Mouse (Mus musculus): ENCODE results near the gene Myo16. TPM values are rescaled to one million over a fixed set of nuclear protein-coding genes. Genes with fewer than 3 reads are reported as not detected.

Gene Myo16
- total RNA-seq, 2 experiments from 2014 or later: not detected

DNA sequence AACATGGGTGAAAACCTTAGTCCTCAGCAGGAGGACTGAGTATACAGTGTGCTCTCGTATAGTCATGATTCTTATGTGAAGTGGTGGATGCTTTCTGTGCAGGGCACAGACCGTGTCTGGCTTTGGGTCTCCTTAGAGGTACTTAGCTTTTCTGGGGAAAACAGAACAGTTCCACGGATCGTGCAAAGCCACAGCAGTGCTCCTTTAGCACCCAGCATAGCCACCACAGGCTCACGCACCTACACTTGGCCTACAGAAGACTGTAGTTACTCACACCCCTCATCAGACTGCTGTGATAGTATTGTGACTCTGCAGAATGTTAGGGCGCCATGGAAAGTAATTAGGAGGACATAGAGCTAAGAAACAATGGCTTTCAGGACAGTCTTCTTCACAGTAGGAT, 346.8 kb downstream of the Myo16 start:
- no peak for ATAC-seq (replicated peaks; ENCODE audit: low FRiP score, low TSS enrichment, poor library complexity, severe bottlenecking)

DNA sequence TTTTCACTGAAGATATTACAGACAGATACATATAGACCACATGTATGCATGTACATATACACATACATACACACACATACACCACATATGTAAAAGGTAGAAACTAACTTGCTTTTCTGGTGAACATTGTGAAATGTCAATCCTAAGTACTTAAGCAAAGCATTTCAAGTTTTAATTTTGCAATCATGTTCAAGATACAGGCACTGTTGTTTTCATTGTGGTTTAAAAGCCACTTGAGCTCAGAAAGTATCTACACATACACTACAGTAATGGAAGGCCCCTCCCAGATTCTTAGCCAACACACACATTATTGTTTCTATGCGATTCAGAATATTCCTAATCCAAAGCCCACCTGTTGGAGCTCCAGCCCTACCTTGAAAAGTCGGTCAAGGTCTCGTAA, 348.0 kb downstream of the Myo16 start:
- no peak for ATAC-seq (replicated peaks; ENCODE audit: low FRiP score, low TSS enrichment, poor library complexity, severe bottlenecking)

GRCm38 (mm10) chr8:10512105-10512504, 358.4 kb downstream of the Myo16 start:
- ATAC-seq (replicated peaks; ENCODE audit: low FRiP score, low TSS enrichment, poor library complexity, severe bottlenecking): no peak

- no peak for ATAC-seq (replicated peaks; ENCODE audit: low FRiP score, low TSS enrichment, poor library complexity, severe bottlenecking)
Observed at GRCm38 (mm10) chr8:10517381-10517780, 363.7 kb downstream of the Myo16 start.

GRCm38 (mm10) chr8:10519276-10519675, 365.6 kb downstream of the Myo16 start:
- no peak for ATAC-seq (replicated peaks; ENCODE audit: low FRiP score, low TSS enrichment, poor library complexity, severe bottlenecking)

DNA sequence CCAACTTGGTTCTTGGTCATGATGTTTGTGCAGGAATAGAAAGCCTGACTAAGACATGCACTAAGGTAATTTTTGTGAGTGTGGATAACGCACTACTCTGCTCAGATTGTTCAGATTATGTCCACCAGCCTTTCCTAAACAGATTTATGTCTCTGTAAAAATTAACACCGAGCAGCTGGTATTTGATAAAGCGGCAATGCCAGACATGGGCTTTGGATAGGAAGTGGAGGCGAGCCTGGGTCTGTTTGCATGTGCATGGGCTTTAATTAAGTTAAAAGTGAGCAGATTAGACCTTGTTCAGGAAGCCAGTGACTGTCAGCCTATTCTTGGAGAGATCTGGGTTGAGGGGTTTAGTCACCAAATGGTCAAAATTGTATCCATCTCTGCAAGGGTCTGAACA, 367.8 kb downstream of the Myo16 start:
- ATAC-seq (replicated peaks; ENCODE audit: low FRiP score, low TSS enrichment, poor library complexity, severe bottlenecking): no peak

- ATAC-seq (replicated peaks; ENCODE audit: low FRiP score, low TSS enrichment, poor library complexity, severe bottlenecking): no peak
Observed at GRCm38 (mm10) chr8:10525686-10526085, 372.0 kb downstream of the Myo16 start.

DNA sequence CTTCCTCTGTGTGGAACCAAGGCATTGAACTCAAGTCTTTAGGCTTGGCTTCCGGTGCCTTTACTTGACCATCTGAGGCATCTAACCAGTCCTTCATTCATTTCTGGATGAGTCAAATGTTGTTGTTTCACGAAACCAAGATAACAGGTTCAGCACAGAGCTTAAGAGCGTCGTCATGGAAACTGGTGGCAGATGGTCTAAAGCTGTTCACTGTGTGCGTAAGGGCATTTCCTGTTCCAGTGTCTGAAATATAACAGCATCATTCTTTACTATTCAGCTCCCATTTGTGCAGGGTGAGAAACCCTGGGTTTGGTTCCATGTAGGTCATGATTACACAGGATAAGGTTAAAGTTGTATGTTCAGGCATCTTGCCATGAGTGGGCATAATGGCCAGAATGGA, 372.9 kb downstream of the Myo16 start:
- ATAC-seq (replicated peaks; ENCODE audit: low FRiP score, low TSS enrichment, poor library complexity, severe bottlenecking): no peak

DNA sequence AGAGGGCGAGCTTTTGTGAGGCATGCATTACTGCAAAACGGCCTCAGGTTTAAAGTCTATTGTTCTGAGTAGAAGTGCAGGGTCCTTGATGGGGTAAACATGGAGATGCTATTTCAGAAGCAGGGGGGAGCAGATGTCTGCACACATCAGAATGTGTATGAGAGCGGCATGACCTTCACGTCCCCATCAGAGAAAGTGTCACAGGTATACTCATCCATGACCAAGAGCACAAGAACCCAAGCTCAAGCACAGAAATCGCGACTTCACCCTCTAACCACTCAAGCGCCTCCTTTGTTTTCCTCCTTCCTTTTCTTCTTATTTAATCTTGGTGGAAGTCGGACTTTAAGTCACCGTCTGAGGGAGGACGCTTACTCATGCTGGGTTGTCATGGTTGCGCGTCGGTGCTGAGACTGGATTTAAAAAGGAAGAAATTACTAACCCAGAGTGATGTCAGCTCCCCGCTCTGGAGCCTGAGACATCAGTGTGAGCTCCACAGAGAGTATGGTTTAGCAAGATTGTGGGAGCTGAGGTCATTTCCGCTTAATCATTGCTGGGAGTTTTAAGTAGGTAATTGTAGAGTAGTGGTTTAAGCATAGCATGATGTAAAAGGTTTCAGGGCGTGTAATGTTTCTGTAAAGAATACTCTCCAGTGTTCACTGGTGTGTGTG, 381.0 kb downstream of the Myo16 start:
- ATAC-seq (replicated peaks; ENCODE audit: low FRiP score, low TSS enrichment, poor library complexity, severe bottlenecking): no peak

DNA sequence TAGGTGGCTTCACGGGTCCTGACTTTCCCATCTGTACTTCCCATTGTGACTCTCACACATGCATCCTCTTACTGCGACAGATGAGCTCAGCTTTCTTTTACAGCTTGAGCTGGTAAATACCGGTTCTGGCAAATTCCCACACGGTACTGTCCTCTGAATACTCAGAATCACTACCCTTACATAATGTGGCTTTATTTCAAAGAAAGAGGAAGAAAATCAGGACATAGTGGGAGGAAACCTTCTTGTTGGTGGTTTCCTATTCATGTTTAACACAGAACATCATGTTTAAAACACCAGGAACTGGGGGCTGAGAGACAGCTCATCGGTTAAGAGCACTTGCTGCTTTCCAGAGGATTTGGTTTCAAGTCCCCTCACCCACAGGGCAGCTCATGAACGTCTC, 384.6 kb downstream of the Myo16 start:
- no peak for ATAC-seq (replicated peaks; ENCODE audit: low FRiP score, low TSS enrichment, poor library complexity, severe bottlenecking)

DNA sequence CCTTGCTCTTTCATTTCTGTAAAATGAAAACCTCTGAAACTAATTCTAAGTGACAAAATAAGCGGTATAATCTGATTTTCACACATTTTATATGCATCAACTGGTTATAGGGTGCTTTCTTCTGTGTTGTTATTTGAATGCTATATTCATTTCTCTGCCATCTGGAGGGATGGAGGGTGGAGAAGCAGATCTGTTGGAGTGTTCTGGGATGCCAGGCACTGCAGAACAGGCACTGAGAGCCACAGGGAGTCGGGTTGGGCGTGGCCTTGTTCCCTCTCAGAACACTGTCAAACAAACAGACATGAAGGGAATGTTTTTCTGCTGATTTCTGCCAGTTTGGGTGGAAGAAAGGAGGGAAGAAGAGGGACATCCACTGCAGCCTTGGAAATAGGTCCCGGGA, 386.0 kb downstream of the Myo16 start:
- ATAC-seq (replicated peaks; ENCODE audit: low FRiP score, low TSS enrichment, poor library complexity, severe bottlenecking): no peak

- no peak for ATAC-seq (replicated peaks; ENCODE audit: low FRiP score, low TSS enrichment, poor library complexity, severe bottlenecking)
Observed at GRCm38 (mm10) chr8:10545890-10546289, 392.2 kb downstream of the Myo16 start.

GRCm38 (mm10) chr8:10546519-10546918, 392.8 kb downstream of the Myo16 start:
- ATAC-seq (replicated peaks; ENCODE audit: low FRiP score, low TSS enrichment, poor library complexity, severe bottlenecking): no peak

DNA sequence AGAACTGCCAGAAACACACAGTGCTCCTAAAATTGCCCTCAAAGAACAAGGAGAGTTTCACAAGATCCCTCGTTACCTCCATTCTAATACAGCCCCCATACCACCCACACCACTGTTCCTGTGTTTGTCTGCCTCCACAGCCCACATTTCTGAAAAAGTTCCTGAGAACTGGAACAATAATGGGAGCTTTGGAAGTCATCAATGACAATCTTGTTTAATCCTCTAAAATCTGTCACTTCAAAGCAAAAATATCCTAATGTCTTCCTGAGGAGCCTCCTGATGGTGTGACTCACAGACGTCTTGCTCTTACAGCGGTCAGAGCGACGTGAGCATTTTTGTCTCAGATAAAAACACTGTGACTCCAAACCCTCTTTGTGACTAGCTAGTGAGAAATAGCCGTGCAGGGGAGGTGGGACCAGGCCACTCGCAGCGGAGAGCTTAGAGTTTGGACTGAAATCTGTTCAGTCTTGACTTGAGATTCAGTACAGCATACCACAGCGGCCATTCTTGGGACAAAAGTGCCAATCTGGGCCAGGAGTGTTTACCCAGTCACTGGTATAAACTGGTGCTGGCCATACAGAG, 394.4 kb downstream of the Myo16 start:
- ATAC-seq (replicated peaks; ENCODE audit: low FRiP score, low TSS enrichment, poor library complexity, severe bottlenecking): no peak

DNA sequence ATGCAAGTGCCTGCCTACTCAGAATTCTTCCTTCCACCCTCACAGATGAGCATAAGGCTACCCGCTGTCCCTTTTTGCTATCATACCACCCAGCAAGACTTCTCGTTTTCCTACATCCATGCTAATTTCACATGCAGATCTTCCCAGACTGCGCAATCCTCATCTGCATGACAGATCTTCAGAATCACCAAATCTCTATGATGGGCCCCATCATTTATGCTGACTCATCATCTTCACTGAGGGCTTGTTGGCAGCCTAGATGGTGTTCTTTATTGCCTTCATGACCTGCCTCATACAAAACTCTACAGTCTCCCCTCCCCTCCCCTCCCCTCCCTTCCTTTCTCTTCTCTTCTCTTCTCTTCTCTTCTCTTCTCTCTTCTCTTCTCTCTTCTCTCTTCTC, 395.7 kb downstream of the Myo16 start:
- ATAC-seq (replicated peaks; ENCODE audit: low FRiP score, low TSS enrichment, poor library complexity, severe bottlenecking): no peak

DNA sequence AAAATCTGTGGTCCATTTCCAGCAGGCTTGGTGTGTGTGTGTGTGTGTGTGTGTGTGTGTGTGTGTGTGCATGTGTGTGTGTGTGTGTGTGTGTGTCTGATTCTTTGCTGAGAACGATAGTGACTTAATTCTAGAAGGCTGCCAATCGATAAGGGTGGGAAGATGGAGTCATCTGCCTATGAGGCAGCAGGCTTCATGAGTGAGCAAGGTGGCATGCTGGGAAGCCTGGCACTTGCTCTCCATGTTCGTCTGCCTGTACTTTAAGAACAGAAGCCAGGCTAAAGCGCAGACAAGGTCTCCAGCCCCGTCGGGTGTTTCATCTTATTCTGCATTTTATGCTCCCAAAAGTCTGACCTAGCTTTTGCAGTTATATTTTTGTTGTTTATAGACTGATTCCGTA, 404.2 kb downstream of the Myo16 start:
- ATAC-seq (replicated peaks; ENCODE audit: low FRiP score, low TSS enrichment, poor library complexity, severe bottlenecking): no peak

DNA sequence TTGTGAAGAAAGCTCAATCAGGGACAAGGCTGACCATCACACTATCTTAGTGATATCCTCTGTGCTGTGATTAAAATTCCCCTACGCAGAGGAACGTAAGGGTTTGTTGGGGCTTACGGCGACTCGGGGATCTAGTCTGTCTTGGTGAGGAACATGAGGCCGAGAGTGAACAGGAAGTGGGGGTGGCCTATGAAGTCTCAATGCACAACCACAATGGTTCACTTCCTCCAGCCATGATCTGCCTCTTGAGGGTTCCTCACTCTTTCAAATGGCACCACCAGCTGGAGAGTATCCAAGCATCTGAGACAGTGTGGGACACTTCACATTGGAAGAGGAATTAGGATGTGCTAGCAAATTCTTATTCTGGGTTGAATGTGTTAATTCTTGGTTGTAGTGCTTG, 405.8 kb downstream of the Myo16 start:
- ATAC-seq (replicated peaks; ENCODE audit: low FRiP score, low TSS enrichment, poor library complexity, severe bottlenecking): no peak

DNA sequence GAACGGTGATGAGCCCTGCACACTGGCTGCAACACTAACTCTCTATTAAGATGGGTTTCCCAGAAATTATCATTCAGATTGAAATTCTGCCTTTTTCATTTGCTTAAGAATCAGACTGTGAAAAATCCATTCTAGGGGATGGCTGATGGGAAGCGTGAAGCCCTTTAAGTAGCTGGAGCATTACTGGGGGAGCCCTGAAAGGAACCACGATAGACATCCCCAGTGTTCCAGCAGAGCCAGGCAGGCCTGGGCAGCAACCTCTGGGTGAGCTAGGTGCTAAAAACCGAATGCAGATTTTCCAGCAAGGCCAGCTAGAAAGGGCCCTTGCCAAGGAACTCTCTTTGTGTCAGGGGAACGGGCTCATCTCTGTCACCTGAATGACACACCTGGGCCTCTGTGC, 407.9 kb downstream of the Myo16 start:
- ATAC-seq (replicated peaks; ENCODE audit: low FRiP score, low TSS enrichment, poor library complexity, severe bottlenecking): no peak

DNA sequence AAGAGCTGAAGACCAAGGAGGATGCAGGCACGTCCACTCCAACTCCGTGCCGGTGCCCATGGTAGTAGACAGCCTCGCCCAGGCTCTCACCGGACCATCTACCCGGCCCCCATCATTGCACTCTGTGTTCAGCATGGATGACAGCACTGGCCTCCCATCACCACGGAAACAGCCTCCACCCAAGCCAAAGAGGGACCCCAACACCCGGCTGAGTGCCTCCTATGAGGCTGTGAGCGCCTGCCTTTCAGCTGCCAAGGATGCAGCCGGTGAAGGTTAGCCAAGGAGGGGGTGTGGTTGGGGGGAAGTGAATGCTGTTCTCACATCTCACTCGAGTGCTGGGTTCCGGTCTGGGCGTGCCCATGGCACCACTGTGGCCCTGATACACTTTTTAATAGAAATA, 408.3 kb downstream of the Myo16 start:
- no peak for ATAC-seq (replicated peaks; ENCODE audit: low FRiP score, low TSS enrichment, poor library complexity, severe bottlenecking)

DNA sequence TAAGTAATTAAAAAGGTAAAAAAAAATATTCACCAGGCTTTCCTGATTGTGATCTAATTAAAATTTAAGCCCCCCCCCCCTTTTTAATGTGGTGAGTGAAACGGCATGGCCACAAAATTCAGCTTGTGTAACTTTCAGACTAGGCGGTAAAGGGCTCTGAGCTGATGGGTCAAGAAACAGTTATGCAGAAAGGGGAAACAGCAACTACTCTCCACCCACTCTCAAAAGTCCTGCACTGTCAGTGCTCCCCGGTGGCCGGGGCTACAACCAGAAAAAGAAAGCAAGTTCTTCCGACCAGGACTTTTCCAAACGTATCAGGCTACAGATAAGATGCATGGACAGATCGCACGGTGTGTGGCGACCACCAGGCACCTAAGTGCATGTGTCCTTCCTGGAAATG, 408.9 kb downstream of the Myo16 start:
- no peak for ATAC-seq (replicated peaks; ENCODE audit: low FRiP score, low TSS enrichment, poor library complexity, severe bottlenecking)

DNA sequence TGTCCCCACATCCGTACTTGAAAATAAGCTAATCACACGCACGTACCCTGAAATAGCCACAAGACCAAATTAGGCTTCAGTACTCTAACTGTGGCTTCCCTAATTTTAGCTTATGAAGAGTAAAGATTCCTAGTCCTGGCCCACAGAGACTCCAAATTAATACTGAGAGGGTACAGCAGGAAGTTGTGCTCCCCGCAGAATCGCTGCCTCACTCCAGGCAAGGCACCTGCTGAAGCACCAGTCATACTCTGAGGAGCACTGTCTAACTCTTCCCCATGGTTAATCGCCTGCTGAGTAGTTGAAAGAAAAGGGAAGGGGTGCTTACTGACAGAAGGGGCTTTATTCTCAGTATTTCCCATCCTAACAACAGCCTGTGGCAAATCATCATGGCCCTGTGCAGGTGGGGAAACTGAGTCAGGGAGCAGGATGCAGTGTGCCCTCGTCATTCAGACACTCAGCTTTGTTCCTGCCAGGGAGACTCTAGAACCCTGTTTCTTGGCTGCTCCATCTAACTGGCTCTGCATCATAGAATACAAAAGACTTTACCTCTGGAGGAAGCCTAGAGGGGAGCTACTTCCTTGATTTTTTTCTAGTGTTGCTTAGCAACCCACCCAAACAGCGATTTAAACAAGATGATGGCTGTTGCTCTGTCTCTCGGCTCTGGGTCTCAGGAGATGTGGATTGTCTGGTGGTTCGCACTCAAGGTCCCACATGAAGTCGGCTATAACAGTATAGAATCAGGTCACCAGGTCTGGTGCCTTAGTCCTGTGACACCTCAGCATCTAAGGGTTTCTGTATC, 411.7 kb downstream of the Myo16 start:
- ATAC-seq (replicated peaks; ENCODE audit: low FRiP score, low TSS enrichment, poor library complexity, severe bottlenecking): no peak
